Mouse (Mus musculus): ENCODE results near the gene Klc1.

Klc1 gene

DNA sequence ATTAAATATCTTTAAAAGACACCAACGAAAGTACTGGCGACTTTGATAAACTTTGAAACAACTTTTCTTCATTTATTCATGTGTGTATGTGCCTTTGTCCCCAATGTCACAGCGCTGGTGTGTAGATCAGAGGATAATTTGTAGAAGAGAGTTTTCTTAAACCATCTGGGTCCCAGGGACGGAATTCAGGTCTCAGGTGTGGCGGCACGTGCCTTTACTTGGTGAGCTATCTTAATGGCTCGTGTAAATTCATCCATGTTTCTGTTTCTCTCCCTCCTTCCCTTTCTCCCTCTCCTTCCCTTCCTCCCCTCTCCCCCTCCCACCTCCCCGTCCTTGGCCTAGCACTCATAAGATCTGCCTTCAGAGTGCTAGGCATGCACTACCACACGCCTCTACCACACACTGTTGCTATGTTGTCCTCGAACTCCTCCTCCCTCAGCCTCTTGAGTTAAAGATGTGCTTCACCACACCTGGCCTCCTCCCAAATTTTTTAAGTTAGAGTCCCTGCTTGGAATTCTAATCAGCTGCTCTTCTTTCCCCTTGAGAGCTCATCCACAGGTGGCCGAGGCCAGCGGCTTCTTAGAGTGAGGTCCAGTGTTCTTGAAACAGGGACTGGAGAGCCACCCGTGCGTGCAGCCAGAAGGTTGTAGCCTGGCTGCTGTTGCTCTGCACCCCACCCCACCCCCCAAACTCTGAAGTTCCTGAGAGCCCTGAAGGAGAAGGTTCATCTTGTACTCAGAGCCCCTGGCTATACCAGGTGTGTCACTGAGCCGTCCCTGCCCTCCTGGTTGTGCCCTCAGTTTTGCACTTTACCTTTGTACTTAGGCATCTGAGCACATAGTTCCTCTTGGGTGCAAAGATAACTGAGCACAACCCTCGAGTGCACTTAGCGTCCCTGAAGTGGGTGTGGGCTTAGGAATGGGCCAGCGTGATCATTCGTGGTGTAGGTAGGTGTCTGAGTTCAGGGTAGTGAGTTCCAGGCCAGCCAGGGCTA lies 56.4 kb downstream of the Klc1 start:
- DNase-seq = no peak

DNA sequence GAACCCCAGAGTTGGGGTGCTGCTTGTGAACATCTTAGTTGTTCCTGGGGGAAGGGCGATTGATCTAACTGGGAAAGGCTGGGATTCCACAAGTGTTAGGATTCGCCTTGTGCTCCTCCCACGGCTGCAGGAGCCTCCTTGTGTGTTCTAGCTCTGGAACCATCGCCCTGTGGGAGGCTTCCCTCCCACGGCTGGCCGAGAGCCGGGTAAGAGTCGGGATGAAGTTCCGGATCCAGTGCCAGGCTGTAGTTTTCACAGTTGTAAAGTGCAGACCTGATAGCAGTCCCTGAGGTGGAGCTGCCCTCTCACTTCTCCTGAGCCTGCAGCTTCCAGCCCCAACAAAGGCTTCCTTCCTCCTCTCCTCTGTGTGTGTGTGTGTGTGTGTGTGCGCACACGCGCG lies 57.9 kb downstream of the Klc1 start:
- DNase-seq = no peak

- no peak for DNase-seq
Measured at GRCm38 (mm10) chr12:111816967-111817366, 58.3 kb downstream of the Klc1 start.

DNA sequence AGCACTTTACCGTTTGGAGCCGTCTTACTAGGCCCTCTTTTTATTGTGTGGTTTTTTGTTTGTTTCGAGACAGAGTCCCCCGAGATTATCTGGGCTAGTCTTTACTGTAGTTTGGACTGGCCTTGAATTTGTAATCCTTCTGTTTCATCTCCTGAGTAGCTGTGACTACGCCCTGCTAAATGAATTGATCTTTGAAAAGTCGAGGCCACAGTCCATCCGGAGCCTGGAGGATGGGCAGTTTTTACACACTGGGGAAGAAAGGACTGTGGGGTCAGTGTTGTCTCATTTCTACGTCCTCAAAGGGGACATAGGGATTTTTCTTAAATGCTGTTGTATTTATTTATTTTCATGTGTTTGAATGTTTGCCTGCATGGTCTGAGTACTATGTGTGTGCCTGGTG lies 59.3 kb downstream of the Klc1 start:
- no peak for DNase-seq

DNA sequence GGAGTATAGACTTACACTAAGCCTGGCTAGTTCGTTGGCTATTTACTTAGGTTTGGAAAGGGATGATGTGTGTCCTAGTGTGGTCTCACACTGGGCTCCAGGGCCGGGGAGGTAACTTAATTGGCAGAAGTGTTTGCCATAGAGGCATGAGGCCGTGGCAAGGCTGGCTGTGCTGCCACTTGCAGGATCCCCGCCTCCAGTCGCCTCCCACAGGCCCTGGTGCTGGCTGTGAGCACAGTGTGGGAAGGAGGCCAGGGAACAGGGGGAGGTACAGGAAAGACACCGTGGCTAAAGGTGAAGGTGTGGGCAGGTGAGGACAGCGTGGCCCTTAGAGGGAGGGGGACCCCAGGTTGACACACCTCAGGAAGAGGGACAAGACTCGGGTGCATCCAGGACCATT lies 61.3 kb downstream of the Klc1 start:
- no peak for DNase-seq

GRCm38 (mm10) chr12:111820708-111821107 lies 62.1 kb downstream of the Klc1 start:
- no peak for DNase-seq

DNA sequence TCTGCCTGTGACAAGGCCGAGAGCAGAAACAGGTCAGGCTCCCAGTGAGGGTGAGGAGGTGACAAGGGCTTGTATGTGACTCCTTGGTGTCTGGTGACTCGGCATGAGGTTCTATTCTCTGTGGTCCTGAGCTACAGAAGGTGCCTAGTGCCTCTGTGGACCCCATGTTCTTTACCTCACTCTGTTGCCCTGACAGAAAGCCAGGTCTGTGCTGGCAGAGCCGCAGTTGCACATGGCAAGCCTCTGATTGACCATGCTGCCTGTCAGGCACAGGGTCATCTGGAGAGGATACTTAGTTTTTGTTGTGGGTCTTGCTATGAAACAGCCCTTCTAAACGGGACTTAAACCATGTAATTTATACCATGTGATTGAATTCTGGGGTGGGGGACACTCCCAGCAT lies 63.3 kb downstream of the Klc1 start:
- DNase-seq = no peak

- no peak for DNase-seq
Measured at GRCm38 (mm10) chr12:111827556-111827955, 68.9 kb downstream of the Klc1 start.

DNA sequence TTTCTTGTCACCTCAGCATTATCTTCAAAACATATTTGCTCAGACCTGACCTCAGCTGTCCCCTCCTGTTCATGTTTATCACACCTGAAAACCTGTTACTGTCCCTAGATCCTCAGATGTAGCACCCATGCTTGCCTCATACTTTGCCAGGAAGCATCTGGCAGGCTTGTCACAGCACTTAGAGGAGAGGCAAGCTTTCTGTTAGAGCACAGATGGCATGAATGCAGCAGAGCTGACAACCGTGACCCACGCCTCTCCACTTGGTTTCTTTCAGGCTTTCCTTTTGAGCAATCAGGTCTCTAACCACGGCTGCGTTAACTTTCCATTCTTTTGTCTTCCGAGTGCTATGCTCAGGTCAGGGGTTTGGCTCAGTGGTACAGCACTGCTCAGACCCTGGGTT lies 70.8 kb downstream of the Klc1 start:
- no peak for DNase-seq

DNA sequence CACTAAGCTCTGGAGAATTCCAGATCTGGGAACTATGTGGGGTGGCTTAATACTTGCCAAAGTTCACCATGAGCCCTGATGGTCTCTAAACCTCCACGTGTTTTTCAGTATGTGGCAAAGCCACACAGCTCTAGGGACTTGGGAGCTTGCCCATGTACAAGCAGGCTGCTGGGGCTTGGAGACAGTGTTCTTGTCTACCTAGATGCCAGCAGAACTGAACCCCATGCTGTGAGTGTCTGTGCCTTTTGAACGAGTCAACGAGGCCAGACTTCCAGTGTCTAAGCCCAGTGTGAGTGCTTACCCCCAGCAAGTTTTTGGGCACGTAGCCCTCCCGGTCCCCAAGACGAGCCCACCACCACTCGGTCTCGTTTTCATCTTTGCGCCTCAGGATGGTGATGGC lies 71.3 kb downstream of the Klc1 start:
- DNase-seq = no peak

- DNase-seq = no peak
Measured at GRCm38 (mm10) chr12:111830375-111830774, 71.7 kb downstream of the Klc1 start.

- DNase-seq = no peak
Measured at GRCm38 (mm10) chr12:111832643-111833042, 74.0 kb downstream of the Klc1 start.

GRCm38 (mm10) chr12:111833457-111833856 lies 74.8 kb downstream of the Klc1 start:
- no peak for DNase-seq

- no peak for DNase-seq
Measured at GRCm38 (mm10) chr12:111842565-111843433, 84.2 kb downstream of the Klc1 start.

- DNase-seq = no peak
Measured at GRCm38 (mm10) chr12:111843470-111843869, 84.8 kb downstream of the Klc1 start.

DNA sequence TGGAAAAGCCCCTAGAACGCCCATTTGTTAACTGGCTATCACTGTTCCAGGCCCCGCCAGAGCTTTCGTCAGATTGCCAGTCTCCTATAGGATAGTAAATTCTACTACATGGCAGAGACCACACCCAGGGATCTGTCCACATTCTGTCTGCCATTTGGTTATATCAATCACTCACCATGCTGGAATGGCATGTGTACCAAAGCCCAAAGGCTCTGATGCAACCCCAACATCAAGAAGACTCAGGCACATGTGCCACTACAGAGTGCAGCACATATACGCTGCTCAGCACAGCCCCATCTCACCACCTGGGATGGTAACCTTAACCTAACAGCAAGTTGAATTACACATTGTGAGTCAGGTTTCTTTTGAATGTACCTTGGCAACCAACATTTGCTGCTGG lies 87.3 kb downstream of the Klc1 start:
- DNase-seq = no peak

GRCm38 (mm10) chr12:111846815-111847214 lies 88.2 kb downstream of the Klc1 start:
- no peak for DNase-seq

- DNase-seq = no peak
Measured at GRCm38 (mm10) chr12:111848300-111848798, 89.7 kb downstream of the Klc1 start.

DNA sequence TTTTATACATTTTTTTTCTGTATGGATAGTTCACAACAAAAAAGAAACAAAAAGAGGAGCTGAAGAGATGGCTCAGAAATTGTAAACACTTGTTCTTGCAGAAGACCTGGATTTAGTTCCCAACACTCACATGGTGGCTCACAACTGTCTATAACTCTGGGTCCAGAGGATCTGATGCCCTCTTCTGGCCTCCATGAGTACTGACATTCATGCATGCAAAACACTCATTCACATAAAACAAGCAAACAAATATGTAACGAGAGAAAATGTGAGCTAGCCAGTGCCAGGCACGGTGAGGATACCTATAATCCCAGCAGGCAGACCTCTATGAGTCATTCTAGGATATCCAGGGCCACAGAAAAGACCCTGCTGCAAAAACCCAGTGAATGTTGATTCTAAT lies 92.6 kb downstream of the Klc1 start:
- peak in 1 of 2 experiments; percentile 21 for DNase-seq

DNA sequence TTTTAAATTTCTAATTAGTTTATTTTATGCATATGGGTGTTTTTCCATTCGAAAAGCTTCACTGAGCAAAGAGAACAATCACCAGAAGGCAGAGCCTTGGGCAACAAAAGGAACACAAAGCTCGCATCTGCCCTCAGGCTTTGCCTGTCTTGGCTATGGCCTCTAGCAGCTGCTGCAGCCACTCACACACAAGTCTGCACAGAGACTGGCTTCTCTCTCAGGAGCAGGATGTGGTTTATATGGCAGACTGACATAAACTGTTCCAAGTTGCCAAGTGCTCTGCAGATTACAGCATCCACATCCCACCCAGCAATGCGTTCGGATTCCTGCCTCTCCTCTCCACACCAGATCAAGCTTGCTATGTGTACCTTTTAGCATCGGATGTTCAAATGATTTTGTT lies 93.1 kb downstream of the Klc1 start:
- DNase-seq = no peak

DNA sequence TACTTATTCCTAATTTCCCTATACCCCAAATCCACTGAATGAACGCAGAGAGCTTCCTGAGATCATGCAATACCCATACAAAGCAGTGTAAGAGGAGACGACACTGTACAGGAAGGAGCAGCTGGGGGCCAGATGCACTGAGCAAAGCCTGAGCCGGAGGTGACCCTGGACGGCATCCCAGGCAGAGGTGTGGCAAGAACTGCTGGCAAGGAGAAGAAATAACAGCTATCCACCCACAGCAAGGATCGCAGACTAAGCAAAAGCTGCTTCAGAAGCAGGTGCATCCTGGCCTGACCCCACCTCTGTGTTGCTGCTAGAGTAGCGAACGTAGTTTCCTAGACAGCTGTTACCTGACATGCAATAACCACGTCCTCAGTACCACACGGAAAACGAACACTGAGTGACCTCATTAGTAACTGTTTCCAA lies 94.4 kb downstream of the Klc1 start:
- no peak for DNase-seq

DNA sequence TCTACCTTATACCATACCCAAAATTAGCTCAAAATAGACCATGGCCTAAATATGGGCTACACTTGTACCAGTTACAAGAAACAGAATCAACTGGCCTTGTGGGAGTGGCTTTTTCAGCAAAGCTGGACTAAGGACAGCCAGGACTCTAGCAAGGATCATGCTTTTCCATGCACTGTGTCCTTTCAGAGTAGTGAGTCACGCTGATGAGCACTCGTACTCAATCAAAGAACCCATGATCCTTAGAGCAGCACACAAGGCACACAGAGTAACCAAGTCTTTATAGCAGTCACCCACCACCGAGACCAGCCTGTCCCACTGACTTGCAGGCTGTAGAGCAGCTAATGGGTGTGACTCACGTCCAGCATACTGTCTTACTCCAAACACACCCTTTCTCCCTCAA lies 94.9 kb downstream of the Klc1 start:
- DNase-seq = no peak

DNA sequence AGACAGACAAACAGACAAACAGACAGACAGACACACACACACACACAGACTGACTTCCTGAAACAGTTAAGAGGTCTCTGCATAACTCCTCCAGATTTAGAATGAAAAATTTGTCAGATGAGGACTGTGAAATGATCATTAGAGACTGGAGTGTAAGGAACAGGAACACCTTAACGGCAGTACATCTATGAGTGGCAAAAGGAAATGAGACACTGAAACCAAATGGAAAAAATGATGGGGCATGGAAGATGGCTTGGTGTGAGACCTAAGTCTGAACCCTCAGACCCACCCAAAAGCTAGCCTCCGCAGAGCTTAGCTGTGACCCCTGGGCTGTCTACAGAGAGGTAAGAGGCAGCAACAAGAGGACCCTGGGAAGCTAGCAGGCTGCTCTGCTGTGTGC lies 96.8 kb downstream of the Klc1 start:
- no peak for DNase-seq

Measured in B cell, adult 2 months (primary cell).